Mouse (Mus musculus) liver, adult 10 weeks (tissue): ENCODE data around the gene Cfl2. TPM values are rescaled to one million over a fixed set of nuclear protein-coding genes. Genes with fewer than 3 reads are reported as not detected.

ENCODE experiments used
- polyA plus RNA-seq: library from polyadenylated mRNA; stranded (reverse); fragments of 350-450 nt; fragmentation: Illumina TruSeq; extraction: RNeasy Lipid Tissue Mini Kit (QIAGEN cat#74804); gene quantifications from one replicate; pipeline ENCODE4 v1.2.3, GENCODE M21; 2014; ENCODE audit warnings: low read depth, low replicate concordance

The Cfl2 gene
- polyA plus RNA-seq, result 229 TPM

GRCm38 (mm10) chr12:54862606-54863535 is at the start of gene Cfl2:
Gene Cfl2 (minus strand): TSS chr12:54862877.

Other genes with a start within 250 kb of the Cfl2 start
- gene Sptssa, start 206.3 kb downstream of the Cfl2 start, polyA plus RNA-seq, result 171 TPM
- gene Eapp, start 167.0 kb downstream of the Cfl2 start, polyA plus RNA-seq, result 46.4 TPM
- 46.6 TPM for gene Snx6, start 67.2 kb downstream of the Cfl2 start, polyA plus RNA-seq
- gene Gm20403, start 123.7 kb upstream of the Cfl2 start, polyA plus RNA-seq, result not detected
- gene Baz1a, start 151.5 kb upstream of the Cfl2 start, polyA plus RNA-seq, result 10.3 TPM
- 21.1 TPM for gene 2700097O09Rik, start 217.2 kb upstream of the Cfl2 start, polyA plus RNA-seq
- gene Srp54a, start 217.4 kb upstream of the Cfl2 start, polyA plus RNA-seq, result 309 TPM